Mouse (Mus musculus) midbrain, postnatal 0 days (tissue): ENCODE measurements around the gene Akap10. TPM values are rescaled to one million over a fixed set of nuclear protein-coding genes. Genes with fewer than 3 reads are reported as not detected.
A peak's percentile ranks its signal among the peaks of the same experiment; 100 is the strongest.

ENCODE experiments used
- ATAC-seq: fragments of 200-750 bp; cut with Nextera tagmentation; 2 replicates; pipeline ENCODE4 v1.8.0; 2017; ENCODE audit warnings: moderate number of reproducible peaks, mild to moderate bottlenecking, moderate TSS enrichment, moderate library complexity; ENCODE audit not compliant: low FRiP score
- DNase-seq: peaks from one replicate; pipeline ENCODE4 v3.0.0-alpha.2; 2015; ENCODE audit warnings: low spot score
- H3K27ac ChIP-seq: fragments of 300-500 bp; sonication (generic); 2 replicates; pipeline ENCODE4 v1.5.1; 2014; ENCODE audit warnings: low read depth, mild to moderate bottlenecking, low read length, mixed read lengths
- H3K27me3 ChIP-seq: fragments of 300-500 bp; sonication (generic); 2 replicates; pipeline ENCODE4 v1.6.1; 2014; ENCODE audit warnings: low read length, control low read depth, mixed read lengths; ENCODE audit not compliant: insufficient read depth
- H3K36me3 ChIP-seq: fragments of 300-500 bp; sonication (generic); 2 replicates; pipeline ENCODE4 v1.6.1; 2014; ENCODE audit warnings: low read length, control low read depth, mixed read lengths; ENCODE audit not compliant: insufficient read depth
- H3K4me1 ChIP-seq: fragments of 300-500 bp; sonication (generic); 2 replicates; pipeline ENCODE4 v1.6.1; 2014; ENCODE audit warnings: mild to moderate bottlenecking, control low read depth, antibody characterized with exemption, low read length, mixed read lengths; ENCODE audit not compliant: insufficient read depth
- H3K4me2 ChIP-seq: fragments of 300-500 bp; sonication (generic); 2 replicates; pipeline ENCODE4 v1.6.1; 2014; ENCODE audit warnings: low read depth, mild to moderate bottlenecking, low read length, mixed read lengths; ENCODE audit not compliant: poor library complexity, severe bottlenecking
- H3K4me3 ChIP-seq: fragments of 300-500 bp; sonication (generic); 2 replicates; pipeline ENCODE4 v1.5.1; 2014; ENCODE audit warnings: low read depth, mild to moderate bottlenecking, low read length, moderate library complexity
- H3K9ac ChIP-seq: fragments of 300-500 bp; sonication (generic); replicated peaks from 2 replicates; pipeline ENCODE4 v1.6.1; 2014; ENCODE audit warnings: mild to moderate bottlenecking, low read length, moderate library complexity, mixed read lengths; ENCODE audit not compliant: poor library complexity, severe bottlenecking
- H3K9me3 ChIP-seq: fragments of 300-500 bp; sonication (generic); 2 replicates; pipeline ENCODE4 v1.6.1; 2016; ENCODE audit warnings: low read length, control low read depth
- CTCF ChIP-seq: IDR thresholded peaks from 2 replicates; pipeline ENCODE4 v1.5.1; 2016; ENCODE audit warnings: antibody characterized with exemption, mild to moderate bottlenecking
- WGBS: fragments of 180-500 bp; shearing (Covaris S2); extraction: QIAGEN DNeasy Blood & Tissue Kit; methylation state at CpG from one replicate; pipeline ENCODE4 v1.1.7; 2014; 5-methylcytosine and 5-hydroxymethylcytosine counted together
- polyA plus RNA-seq: library from polyadenylated mRNA; unstranded; fragments of >200 nt; fragmentation: Nextera tagmentation; extraction: Ambion mirVana; gene quantifications from 2 replicates; pipeline ENCODE4 v1.2.1, GENCODE M21; 2015
- total RNA-seq: library from RNA; depleted of rRNA; stranded (reverse); fragments of >200 nt; gene quantifications from 2 replicates; pipeline ENCODE4 v1.2.3, GENCODE M21; 2014; rRNA removed

The Akap10 gene
- total RNA-seq (16.7 and 24.5 TPM in 2 replicates), polyA plus RNA-seq (5.9 and 6.3 TPM in 2 replicates)

DNA sequence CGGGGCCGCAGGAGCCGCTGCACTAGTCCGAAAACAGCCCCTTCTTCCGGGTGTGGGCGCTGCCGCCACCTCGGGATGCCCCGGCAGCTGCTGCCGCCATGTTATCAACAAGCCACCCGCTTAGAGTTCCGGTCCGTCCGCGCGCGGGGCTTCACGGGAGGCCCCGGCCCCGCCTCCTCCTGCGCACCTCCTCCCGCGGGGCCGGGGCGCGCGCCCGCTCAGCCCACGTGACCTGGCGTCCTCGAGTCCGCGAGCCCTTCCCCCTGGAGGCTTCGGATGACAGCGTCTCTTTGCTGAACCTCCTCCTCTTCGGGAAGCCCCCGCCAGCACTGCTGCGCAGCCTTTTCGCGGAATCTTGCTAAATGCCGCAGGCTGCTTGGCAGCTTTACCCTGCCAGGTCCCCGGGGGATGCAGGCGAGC, at the start of gene Akap10:
TSS of gene Akap10 (minus strand) at position 155 of the 420 bp plus-strand sequence.
- DNase-seq (peak; percentile 96), ATAC-seq (peak; percentile 93)
- no peaks in the 10 kb centered on the region for H3K27me3 ChIP-seq
- H3K9me3 ChIP-seq = no peaks in the 10 kb centered on the region
- peak within 1 kb of the TSS; percentile 93 for H3K4me3 ChIP-seq
- H3K9ac ChIP-seq = peak within 1 kb of the TSS; percentile 81
- H3K4me1 ChIP-seq = peaks cover 13% of the 10 kb centered on the region; the same call in 1 of the 2 replicates
- peak within 1 kb of the TSS; percentile 59 for H3K4me2 ChIP-seq
- WGBS = under 1% methylated on average over 26 of the region's 43 CpGs
- no peaks in the 10 kb centered on the region for H3K36me3 ChIP-seq
- TF ChIP-seq CTCF = peak; percentile 32
- peak within 1 kb of the TSS; percentile 94 for H3K27ac ChIP-seq

DNA sequence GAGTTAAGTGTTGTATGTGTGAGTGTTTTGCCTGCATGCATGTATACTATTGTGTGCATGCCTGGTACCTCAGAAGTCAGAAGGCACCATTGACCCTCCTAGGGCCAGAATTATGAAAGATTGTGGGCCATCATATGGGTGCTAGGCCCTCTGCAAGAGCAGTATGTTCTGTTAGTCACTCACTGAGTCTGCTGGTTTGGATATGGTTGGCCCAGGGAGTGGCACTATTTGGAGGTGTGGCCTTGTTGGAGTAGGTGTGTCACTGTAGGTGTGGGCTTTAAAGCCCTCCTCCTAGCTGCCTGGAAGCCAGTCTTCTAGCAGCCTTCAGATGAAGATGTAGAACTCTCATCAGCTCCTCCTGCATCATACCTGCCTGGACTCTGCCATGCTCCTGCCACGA, 45.7 kb upstream of the Akap10 start:
- DNase-seq = no peak
- H3K9ac ChIP-seq = no peak overlapping the region
- no peaks in the 10 kb centered on the region for H3K36me3 ChIP-seq
- no peaks in the 10 kb centered on the region for H3K9me3 ChIP-seq
- no peak overlapping the region for H3K4me3 ChIP-seq
- H3K4me1 ChIP-seq = no peaks in the 10 kb centered on the region
- no peak overlapping the region for H3K4me2 ChIP-seq
- 80% methylated on average over 1 of the region's 1 CpGs for WGBS
- no peaks in the 10 kb centered on the region for H3K27me3 ChIP-seq
- TF ChIP-seq CTCF = no peak
- ATAC-seq = no peak
- no peak overlapping the region for H3K27ac ChIP-seq

DNA sequence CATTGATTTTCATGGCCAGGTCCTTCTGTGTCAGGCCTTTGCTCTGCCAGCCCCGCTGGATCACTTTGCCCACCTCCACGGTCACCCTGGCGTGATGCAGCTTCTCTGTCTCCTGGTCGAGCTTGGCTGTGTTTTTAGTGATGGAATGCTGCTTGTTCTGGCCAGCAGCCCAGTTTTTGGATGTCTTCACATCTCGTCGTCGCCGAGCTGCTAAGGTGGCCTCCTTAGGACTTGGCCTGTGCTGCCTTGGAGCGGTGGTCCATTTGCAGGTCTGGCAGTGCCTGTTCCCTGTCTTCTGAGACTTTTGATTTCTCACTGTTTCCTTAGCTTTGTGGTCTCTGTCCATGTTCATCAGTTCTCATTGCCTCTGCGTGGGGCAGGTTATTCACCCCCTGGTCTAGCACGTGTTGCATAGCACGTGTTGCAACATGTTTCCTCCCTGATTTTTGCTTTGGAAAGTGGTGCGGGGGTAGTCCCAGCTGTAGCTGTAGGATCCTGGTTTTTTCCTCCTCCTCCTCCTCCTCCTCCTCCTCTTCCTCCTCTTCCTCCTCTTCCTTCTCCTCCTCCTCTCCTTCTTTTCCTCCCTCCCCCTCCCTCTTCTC, 44.2 kb upstream of the Akap10 start:
- no peak for DNase-seq
- no peak overlapping the region for H3K4me3 ChIP-seq
- H3K4me1 ChIP-seq = no peaks in the 10 kb centered on the region
- H3K27me3 ChIP-seq = no peaks in the 10 kb centered on the region
- H3K4me2 ChIP-seq = no peak overlapping the region
- H3K9ac ChIP-seq = no peak overlapping the region
- no peak overlapping the region for H3K27ac ChIP-seq
- no peak for ATAC-seq
- WGBS = 68% methylated on average over 13 of the region's 13 CpGs
- no peaks in the 10 kb centered on the region for H3K9me3 ChIP-seq
- no peaks in the 10 kb centered on the region for H3K36me3 ChIP-seq
- TF ChIP-seq CTCF = no peak

- H3K9ac ChIP-seq = no peak overlapping the region
- H3K27ac ChIP-seq = no peak overlapping the region
- H3K36me3 ChIP-seq = no peaks in the 10 kb centered on the region
- H3K4me2 ChIP-seq = no peak overlapping the region
- no peak for ATAC-seq
- DNase-seq = no peak
- H3K9me3 ChIP-seq = no peaks in the 10 kb centered on the region
- no peaks in the 10 kb centered on the region for H3K27me3 ChIP-seq
- no peak for TF ChIP-seq CTCF
- WGBS = 73% methylated on average over 7 of the region's 7 CpGs
- no peak overlapping the region for H3K4me3 ChIP-seq
- H3K4me1 ChIP-seq = no peaks in the 10 kb centered on the region
Measured at GRCm38 (mm10) chr11:61971441-61972221, 41.6 kb upstream of the Akap10 start.

GRCm38 (mm10) chr11:61970901-61971300, 40.8 kb upstream of the Akap10 start:
- no peaks in the 10 kb centered on the region for H3K9me3 ChIP-seq
- ATAC-seq (no peak), DNase-seq (no peak)
- H3K27ac ChIP-seq = no peak overlapping the region
- H3K4me1 ChIP-seq = no peaks in the 10 kb centered on the region
- no peak for TF ChIP-seq CTCF
- no peaks in the 10 kb centered on the region for H3K36me3 ChIP-seq
- no peaks in the 10 kb centered on the region for H3K27me3 ChIP-seq
- no peak overlapping the region for H3K9ac ChIP-seq
- 53% methylated on average over 5 of the region's 5 CpGs for WGBS
- no peak overlapping the region for H3K4me2 ChIP-seq
- H3K4me3 ChIP-seq = no peak overlapping the region

- 98% methylated on average over 2 of the region's 2 CpGs for WGBS
- H3K36me3 ChIP-seq = no peaks in the 10 kb centered on the region
Measured at GRCm38 (mm10) chr11:61968875-61969274, 38.8 kb upstream of the Akap10 start.

More at GRCm38 (mm10) chr11:61968875-61969274, 38.8 kb upstream of the Akap10 start:
- H3K4me3 ChIP-seq = no peak overlapping the region
- DNase-seq = no peak
- no peak for ATAC-seq
- no peak overlapping the region for H3K27ac ChIP-seq
- no peak for TF ChIP-seq CTCF
- H3K9ac ChIP-seq = no peak overlapping the region
- H3K4me2 ChIP-seq = no peak overlapping the region
- H3K9me3 ChIP-seq = no peaks in the 10 kb centered on the region
- no peaks in the 10 kb centered on the region for H3K4me1 ChIP-seq
- no peaks in the 10 kb centered on the region for H3K27me3 ChIP-seq
